ENCODE assay signal across 20 mouse cellular contexts in the genomic region with DNA sequence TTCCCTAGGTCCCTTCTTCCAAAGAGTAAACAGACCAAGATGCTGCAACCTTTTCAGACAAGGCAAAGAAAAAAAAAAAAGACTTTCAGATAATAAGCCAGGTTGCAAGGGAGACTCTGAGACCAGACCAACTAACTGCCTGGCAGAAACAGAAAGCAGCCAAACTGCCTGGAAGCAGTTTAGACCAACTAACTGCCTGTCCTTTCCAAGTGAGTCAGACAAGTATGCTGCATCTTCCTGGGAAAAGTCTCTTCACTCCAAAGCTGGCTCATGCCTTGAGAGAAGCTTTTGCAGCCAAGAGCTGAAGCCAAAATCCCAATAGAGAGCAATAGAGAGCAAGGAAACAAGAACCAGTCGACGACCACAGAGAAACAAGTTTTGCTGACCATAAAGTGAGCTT. TPM values are rescaled to one million over a fixed set of nuclear protein-coding genes. Genes with fewer than 3 reads are reported as not detected.
DNase-seq lines count a peak whose midpoint lies in the region; TF ChIP-seq lines count a peak whose summit lies in the region.
"Had no signal": no experiment of that assay in that cellular context is flagged by ENCODE, and none has a peak within 500 bp of the region (broad histone marks: within the 10 kb centered on the region; RNA-seq: fewer than 3 reads in every experiment).

No protein-coding gene starts in this region.

- intact Hi-C loops in gastrocnemius, postnatal 36 days (cut with DNase I), result no loop called here
- intact Hi-C loops in heart, postnatal 25 days (cut with DNase I), result loop anchor here (5.0 kb wide), 1 partner anchor 35 kb away; no protein-coding TSS in a partner anchor
- intact Hi-C loops in left cerebral cortex, adult 2 months (cut with DNase I), result no loop called here

- no peak overlapping the region for H3K4me3 ChIP-seq in left cerebral cortex, adult 2 months
- H3K4me3 ChIP-seq: embryonic facial prominence, embryonic 10.5 days; forebrain, embryonic 10.5 days; layer of hippocampus, adult 2 months; midbrain, embryonic 10.5 days; neural tube, embryonic 15.5 days; stomach, embryonic 15.5 days had no signal

- DNase-seq in gastrocnemius, adult 18-20 months (ENCODE audit: low spot score), result peak; percentile 10
- DNase-seq in gastrocnemius, postnatal 36 days, result no peak
- DNase-seq in heart, adult 9 months (ENCODE audit: low spot score in 2 of 2), result peak; percentile 11 to 22
- DNase-seq in heart, postnatal 25 days (ENCODE audit: low spot score), result no peak
- DNase-seq in 3T3-L1 (ENCODE audit: low read depth, low spot score) (peak; percentile 58), adipocyte (ENCODE audit: low spot score) (peak; percentile 86)
- no peak for DNase-seq in adrenal gland, postnatal 36 days
- no peak for DNase-seq in left cerebral cortex, adult 2 months (ENCODE audit: extremely low spot score in 1 of 2, low spot score in 2 of 2)
- DNase-seq: adrenal gland, postnatal 10 days; B cell, adult 2 months; cerebellum, adult 9-11 months; kidney, postnatal 25 days; thymus, postnatal 25 days had no signal

- H3K27ac ChIP-seq in left cerebral cortex, adult 2 months, result no peak overlapping the region
- H3K27ac ChIP-seq: embryonic facial prominence, embryonic 10.5 days; forebrain, embryonic 10.5 days; hindbrain, postnatal 0 days; layer of hippocampus, adult 2 months; midbrain, embryonic 10.5 days; neural tube, embryonic 15.5 days; stomach, embryonic 15.5 days had no signal

- no peak for TF ChIP-seq CTCF in left cerebral cortex, adult 2 months (IDR thresholded peaks at IDR 0.05)

RNA-seq across cellular contexts. Expression of a gene that starts 2.1 kb away (rescaled TPM):
- 1 to 10 TPM; 4.5 to 9.9 TPM for total RNA-seq in gastrocnemius, adult 18-20 months (2021)
- total RNA-seq in gastrocnemius, postnatal 36 days (2021), result 10 to 100 TPM in 1 of 2 experiments, 1 to 10 TPM in 1; 6.6 to 10.7 TPM
- 10 to 100 TPM; 10.2 to 13.4 TPM for total RNA-seq in heart, postnatal 25 days (2021)
- total RNA-seq in adrenal gland, postnatal 36 days (2021), result 10 to 100 TPM; 34.1 to 40.9 TPM
- 100 to 1,000 TPM; 128 to 134 TPM for total RNA-seq in left cerebral cortex, adult 2 months (2021)

Comparison
In these comparisons a context has a peak if more than half of its experiments do, and no peak if none do; other contexts are left out.
1. DNase-seq: peak in gastrocnemius, adult 18-20 months (single experiment), heart, adult 9 months (2 of 2), 3T3-L1 (single experiment) and adipocyte (single experiment); none in gastrocnemius, postnatal 36 days (0 of 2), heart, postnatal 25 days (single experiment), adrenal gland, postnatal 36 days (0 of 2) and left cerebral cortex, adult 2 months (0 of 2).